Mouse (Mus musculus): ENCODE data around the gene Dzip1.

The Dzip1 gene

GRCm38 (mm10) chr14:118834313-118834712 lies 90.9 kb downstream of the Dzip1 start:
- no peak for DNase-seq (ENCODE audit: low spot score)

GRCm38 (mm10) chr14:118833241-118833640 lies 92.0 kb downstream of the Dzip1 start:
- no peak for DNase-seq (ENCODE audit: low spot score)

DNA sequence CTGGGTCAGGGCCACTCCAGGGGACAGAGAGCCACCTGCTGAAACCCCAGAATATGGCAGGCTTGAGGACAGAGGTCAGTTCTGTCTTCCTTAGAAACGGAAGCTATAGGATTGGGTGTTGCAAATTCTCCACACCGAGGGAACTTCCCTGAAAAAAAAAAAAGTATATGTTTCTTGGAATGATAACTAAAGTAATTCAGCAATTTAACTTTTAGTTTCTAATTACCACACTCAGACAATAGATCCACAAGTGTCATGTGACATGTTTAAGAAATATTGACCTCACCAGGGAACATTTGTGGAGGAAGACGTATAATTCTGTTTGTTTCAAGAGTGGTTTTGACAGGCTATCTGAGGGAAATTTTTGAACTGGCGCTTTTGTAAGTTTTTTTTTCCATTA lies 93.7 kb downstream of the Dzip1 start:
- DNase-seq (ENCODE audit: low spot score): no peak

- DNase-seq (ENCODE audit: low spot score): no peak
Measured at GRCm38 (mm10) chr14:118829331-118830095, 95.7 kb downstream of the Dzip1 start.

- no peak for DNase-seq (ENCODE audit: low spot score)
Measured at GRCm38 (mm10) chr14:118827283-118827904, 97.9 kb downstream of the Dzip1 start.

GRCm38 (mm10) chr14:118826346-118826745 lies 98.9 kb downstream of the Dzip1 start:
- no peak for DNase-seq (ENCODE audit: low spot score)
